Mouse (Mus musculus): ENCODE measurements around the gene Rreb1.

Rreb1 gene

GRCm38 (mm10) chr13:37876836-37877235, 98.6 kb downstream of the Rreb1 start:
- no peak for DNase-seq (ENCODE audit: low read depth)

GRCm38 (mm10) chr13:37877241-37877640, 99.0 kb downstream of the Rreb1 start:
- DNase-seq (ENCODE audit: low read depth): no peak

- DNase-seq (ENCODE audit: low read depth): no peak
These were observed 100.7 kb downstream of the Rreb1 start for GRCm38 (mm10) chr13:37878918-37879331.

GRCm38 (mm10) chr13:37879556-37879955, 101.4 kb downstream of the Rreb1 start:
- DNase-seq (ENCODE audit: low read depth): no peak

- DNase-seq (ENCODE audit: low read depth): no peak
These were observed 101.8 kb downstream of the Rreb1 start for GRCm38 (mm10) chr13:37880035-37880434.

GRCm38 (mm10) chr13:37880581-37881130, 102.5 kb downstream of the Rreb1 start:
- peak; percentile 63 for DNase-seq (ENCODE audit: low read depth)

GRCm38 (mm10) chr13:37882521-37882920, 104.3 kb downstream of the Rreb1 start:
- no peak for DNase-seq (ENCODE audit: low read depth)

GRCm38 (mm10) chr13:37883008-37883407, 104.8 kb downstream of the Rreb1 start:
- no peak for DNase-seq (ENCODE audit: low read depth)

- DNase-seq (ENCODE audit: low read depth): no peak
These were observed 107.2 kb downstream of the Rreb1 start for GRCm38 (mm10) chr13:37885392-37885791.

- DNase-seq (ENCODE audit: low read depth): no peak
These were observed 107.8 kb downstream of the Rreb1 start for GRCm38 (mm10) chr13:37886024-37886423.

- DNase-seq (ENCODE audit: low read depth): no peak
These were observed 116.6 kb downstream of the Rreb1 start for GRCm38 (mm10) chr13:37894756-37895155.

GRCm38 (mm10) chr13:37895564-37896254, 117.5 kb downstream of the Rreb1 start:
- no peak for DNase-seq (ENCODE audit: low read depth)

- no peak for DNase-seq (ENCODE audit: low read depth)
These were observed 118.2 kb downstream of the Rreb1 start for GRCm38 (mm10) chr13:37896423-37896822.

GRCm38 (mm10) chr13:37898772-37899171, 120.6 kb downstream of the Rreb1 start:
- no peak for DNase-seq (ENCODE audit: low read depth)

- no peak for DNase-seq (ENCODE audit: low read depth)
These were observed 124.8 kb downstream of the Rreb1 start for GRCm38 (mm10) chr13:37903036-37903435.

- DNase-seq (ENCODE audit: low read depth): no peak
These were observed 125.3 kb downstream of the Rreb1 start for GRCm38 (mm10) chr13:37903476-37903875.

- no peak for DNase-seq (ENCODE audit: low read depth)
These were observed 126.2 kb downstream of the Rreb1 start for GRCm38 (mm10) chr13:37904436-37904835.

- no peak for DNase-seq (ENCODE audit: low read depth)
These were observed 129.9 kb downstream of the Rreb1 start for GRCm38 (mm10) chr13:37908061-37908460.

- DNase-seq (ENCODE audit: low read depth): no peak
These were observed 130.3 kb downstream of the Rreb1 start for GRCm38 (mm10) chr13:37908493-37908892.

- no peak for DNase-seq (ENCODE audit: low read depth)
These were observed 131.0 kb downstream of the Rreb1 start for GRCm38 (mm10) chr13:37909225-37909624.

- DNase-seq (ENCODE audit: low read depth): no peak
These were observed 133.8 kb downstream of the Rreb1 start for GRCm38 (mm10) chr13:37912011-37912410.

- DNase-seq (ENCODE audit: low read depth): no peak
These were observed 134.6 kb downstream of the Rreb1 start for GRCm38 (mm10) chr13:37912591-37913467.

GRCm38 (mm10) chr13:37913963-37914362, 135.8 kb downstream of the Rreb1 start:
- peak; percentile 14 for DNase-seq (ENCODE audit: low read depth)
